Mouse (Mus musculus) megakaryocyte progenitor cell, adult 5-6 weeks (primary cell): ENCODE data around the gene Gpsm1. TPM values are rescaled to one million over a fixed set of nuclear protein-coding genes. Genes with fewer than 3 reads are reported as not detected.
"Not testable (repeated sequence)": the region's sequence is repeated elsewhere in the genome, so short reads cannot be mapped to it uniquely, and the experiment has no call there.

Experiments used
- ATAC-seq: replicated peaks from 2 replicates; pipeline ENCODE4 v1.8.0; 2016; ENCODE audit warnings: mild to moderate bottlenecking, moderate TSS enrichment, inconsistent platforms; ENCODE audit not compliant: poor library complexity
- total RNA-seq, 2 experiments: library from RNA; stranded (forward) in 1 of 2; stranded (reverse) in 1 of 2; fragments of 157-497, 149-512 nt in 1 of 2; fragments of 200-1000 nt in 1 of 2; gene quantifications; 2 replicates each; pipeline versions ENCODE4 v1.2.3 to v1.2.4; 2015 to 2017

Gpsm1 gene
- total RNA-seq, 2 experiments from 2014 or later = 6.7 to 7.4 TPM

DNA sequence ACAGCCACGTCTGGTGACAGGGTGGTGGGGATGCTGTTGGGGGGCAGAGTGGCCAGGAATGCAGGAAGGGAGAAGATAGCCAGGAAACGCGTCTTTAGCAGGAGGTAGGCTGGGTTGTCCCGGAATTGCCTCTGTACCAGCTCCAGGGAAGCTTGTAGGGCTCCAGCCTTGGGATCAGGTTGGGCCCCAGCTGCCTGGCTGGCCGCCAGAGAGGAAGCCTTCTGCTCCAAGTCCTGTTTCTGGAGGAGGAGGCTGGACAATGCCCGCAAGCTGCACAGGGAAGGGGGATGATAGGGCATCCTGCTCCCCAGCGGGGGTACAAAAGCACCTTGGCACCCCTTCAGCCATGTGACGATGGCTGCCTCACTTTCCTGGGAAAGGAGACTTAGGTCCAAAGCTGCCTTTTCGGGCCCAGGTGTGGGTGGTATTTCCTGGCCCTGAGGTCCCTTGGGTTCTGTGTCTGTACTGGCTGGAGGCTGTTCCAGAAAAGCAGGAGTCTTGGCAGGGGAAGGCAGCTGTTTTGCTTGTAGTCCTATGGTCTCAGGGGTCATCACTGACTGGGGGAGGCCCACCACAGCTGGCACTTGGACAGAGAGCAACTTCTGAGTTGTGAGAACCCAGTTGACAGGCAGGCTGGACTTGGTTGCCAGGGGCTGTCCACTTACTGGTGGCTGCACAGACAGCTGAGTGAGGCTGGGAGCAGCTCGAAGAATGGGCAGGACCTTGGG, 49.6 kb downstream of the Gpsm1 start:
- ATAC-seq = no peak

DNA sequence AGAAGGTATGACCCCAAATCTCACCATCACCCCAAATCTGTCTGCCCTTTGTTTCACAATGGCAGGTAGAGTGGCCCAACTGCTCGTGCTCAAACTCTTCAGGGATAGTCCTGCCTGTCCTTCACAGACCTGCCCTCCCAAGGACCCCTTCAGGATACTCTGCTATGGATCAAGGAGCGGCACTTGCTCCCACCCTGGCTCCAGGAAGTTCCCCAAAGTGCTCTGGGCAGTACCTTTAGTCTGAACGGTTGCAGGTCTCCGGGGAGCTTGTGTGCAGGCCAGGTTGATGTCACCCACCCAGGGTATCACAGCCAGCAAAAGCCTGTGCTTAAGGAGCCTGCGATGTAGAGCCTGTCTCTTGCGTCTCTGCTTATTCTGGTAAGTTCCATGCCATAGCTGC, 52.6 kb downstream of the Gpsm1 start:
- no peak for ATAC-seq

- no peak for ATAC-seq
Measured at GRCm38 (mm10) chr2:26368572-26368971, 53.3 kb downstream of the Gpsm1 start.

DNA sequence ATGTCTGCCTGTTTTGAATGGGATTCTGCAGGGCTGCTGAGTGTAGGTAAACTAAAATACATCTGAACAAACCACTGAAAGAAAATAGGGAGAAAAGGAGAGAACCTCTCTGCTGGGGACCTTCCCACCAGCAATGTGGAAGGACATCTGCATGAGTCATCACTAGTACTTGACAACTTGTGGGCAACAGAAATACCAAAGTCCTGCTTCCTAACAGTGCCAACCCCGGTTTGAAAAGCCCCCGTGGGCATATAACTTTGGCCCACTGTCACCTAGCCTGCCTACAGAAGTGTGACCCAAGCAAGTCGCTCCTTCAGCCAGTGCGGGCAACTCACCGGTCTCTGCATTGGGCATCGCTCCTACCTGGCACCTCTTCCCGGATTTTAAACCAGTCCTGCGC, 57.1 kb downstream of the Gpsm1 start:
- no peak for ATAC-seq

- ATAC-seq = peak; percentile 99
Measured at GRCm38 (mm10) chr2:26380131-26380771, 64.9 kb downstream of the Gpsm1 start, which contains the start of gene Snapc4. Snapc4 (minus strand) TSS chr2:26380653.

DNA sequence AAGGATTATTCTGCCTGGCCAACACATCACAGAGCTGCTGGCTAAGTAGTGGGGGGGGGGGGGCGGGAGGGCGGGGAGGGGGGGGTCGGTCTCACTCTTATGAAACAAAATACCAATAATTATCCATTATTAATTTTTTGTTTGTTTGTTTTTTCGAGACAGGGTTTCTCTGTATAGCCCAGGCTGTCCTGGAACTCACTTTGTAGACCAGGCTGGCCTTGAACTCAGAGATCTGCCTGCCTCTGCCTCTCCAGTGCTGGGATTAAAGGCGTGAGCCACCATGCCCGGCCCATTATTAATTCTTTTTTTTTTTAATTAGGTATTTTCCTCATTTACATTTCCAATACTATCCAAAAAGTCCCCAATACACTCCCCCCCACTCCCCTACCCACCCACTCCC, 65.6 kb downstream of the Gpsm1 start:
- not testable (repeated sequence) for ATAC-seq

GRCm38 (mm10) chr2:26387713-26388112, 72.4 kb downstream of the Gpsm1 start:
- ATAC-seq = no peak

GRCm38 (mm10) chr2:26388682-26389153, 73.4 kb downstream of the Gpsm1 start:
- no peak for ATAC-seq

GRCm38 (mm10) chr2:26389154-26389690, 73.9 kb downstream of the Gpsm1 start, which contains the start of the genes Entr1 and Pmpca:
Entr1 (minus strand) TSS chr2:26389316.
Pmpca (plus strand) TSS chr2:26389339.
- ATAC-seq = peak; percentile 93

GRCm38 (mm10) chr2:26390954-26391353, 75.6 kb downstream of the Gpsm1 start:
- ATAC-seq = no peak

- ATAC-seq = no peak
Measured at GRCm38 (mm10) chr2:26391617-26392016, 76.3 kb downstream of the Gpsm1 start.

Other genes starting within 250 kb of the Gpsm1 start
- gene Nacc2, start 192.3 kb upstream of the Gpsm1 start, total RNA-seq (2015) = 1.1 and 1.2 TPM in 2 replicates
- 0.67 and 1.2 TPM in 2 replicates for gene Nacc2, start 192.3 kb upstream of the Gpsm1 start, total RNA-seq (2017)
- gene Lhx3, start 107.2 kb upstream of the Gpsm1 start, total RNA-seq (2015) = not detected in 2 replicates
- gene Lhx3, start 107.2 kb upstream of the Gpsm1 start, total RNA-seq (2017) = not detected in 2 replicates
- 6.9 and 10.3 TPM in 2 replicates for gene Qsox2, start 78.0 kb upstream of the Gpsm1 start, total RNA-seq (2015)
- gene Qsox2, start 78.0 kb upstream of the Gpsm1 start, total RNA-seq (2017) = 5.3 and 5.9 TPM in 2 replicates
- not detected in 2 replicates for gene Ccdc187, start 21.0 kb upstream of the Gpsm1 start, total RNA-seq (2015)
- gene Ccdc187, start 21.0 kb upstream of the Gpsm1 start, total RNA-seq (2017) = not detected in 2 replicates
- gene Dnlz, start 36.6 kb downstream of the Gpsm1 start, total RNA-seq (2015) = 6.4 and 6.8 TPM in 2 replicates
- 5.8 and 6.9 TPM in 2 replicates for gene Dnlz, start 36.6 kb downstream of the Gpsm1 start, total RNA-seq (2017)
- gene Card9, start 45.4 kb downstream of the Gpsm1 start, total RNA-seq (2015) = 27.3 and 33.3 TPM in 2 replicates
- gene Card9, start 45.4 kb downstream of the Gpsm1 start, total RNA-seq (2017) = 99.2 and 121 TPM in 2 replicates
- gene Snapc4, start 65.1 kb downstream of the Gpsm1 start, total RNA-seq (2015) = 15.6 and 23.2 TPM in 2 replicates
- gene Snapc4, start 65.1 kb downstream of the Gpsm1 start, total RNA-seq (2017) = 35.6 and 41.8 TPM in 2 replicates
- 44.4 and 53.5 TPM in 2 replicates for gene Entr1, start 73.8 kb downstream of the Gpsm1 start, total RNA-seq (2015)
- gene Entr1, start 73.8 kb downstream of the Gpsm1 start, total RNA-seq (2017) = 33.6 and 37.9 TPM in 2 replicates
- gene Pmpca, start 73.8 kb downstream of the Gpsm1 start, total RNA-seq (2015) = 36.7 and 50.1 TPM in 2 replicates
- 52.8 and 62.4 TPM in 2 replicates for gene Pmpca, start 73.8 kb downstream of the Gpsm1 start, total RNA-seq (2017)
- 13.5 and 13.9 TPM in 2 replicates for gene Inpp5e, start 93.7 kb downstream of the Gpsm1 start, total RNA-seq (2015)
- 5.3 and 7.1 TPM in 2 replicates for gene Inpp5e, start 93.7 kb downstream of the Gpsm1 start, total RNA-seq (2017)
- 33.9 and 48.3 TPM in 2 replicates for gene Sec16a, start 129.7 kb downstream of the Gpsm1 start, total RNA-seq (2015)
- gene Sec16a, start 129.7 kb downstream of the Gpsm1 start, total RNA-seq (2017) = 23.9 and 29.7 TPM in 2 replicates
- gene Notch1, start 201.1 kb downstream of the Gpsm1 start, total RNA-seq (2015) = 15.5 and 19.0 TPM in 2 replicates
- 8.8 and 9.3 TPM in 2 replicates for gene Notch1, start 201.1 kb downstream of the Gpsm1 start, total RNA-seq (2017)